Mouse (Mus musculus) liver, embryonic 16.5 days (tissue): ENCODE results near the gene Srsf4. TPM values are rescaled to one million over a fixed set of nuclear protein-coding genes. Genes with fewer than 3 reads are reported as not detected.
A peak's percentile ranks its signal among the peaks of the same experiment; 100 is the strongest.

ENCODE experiments used
- ATAC-seq: fragments of 200-750 bp; cut with Nextera tagmentation; 2 replicates; pipeline ENCODE4 v1.8.0; 2017; ENCODE audit warnings: low read depth, mild to moderate bottlenecking, moderate number of reproducible peaks, moderate library complexity
- H3K27ac ChIP-seq: fragments of 300-500 bp; sonication (generic); 2 replicates; pipeline ENCODE4 v1.5.1; 2014; ENCODE audit warnings: mild to moderate bottlenecking, low read length
- H3K27me3 ChIP-seq: fragments of 300-500 bp; sonication (generic); 2 replicates; pipeline ENCODE4 v1.6.1; 2014; ENCODE audit warnings: low read depth, low read length, mixed read lengths; ENCODE audit not compliant: control insufficient read depth, insufficient read depth
- H3K36me3 ChIP-seq: fragments of 300-500 bp; sonication (generic); 2 replicates; pipeline ENCODE4 v1.6.1; 2014; ENCODE audit warnings: mild to moderate bottlenecking; ENCODE audit not compliant: control insufficient read depth, insufficient read depth
- H3K4me1 ChIP-seq: fragments of 300-500 bp; sonication (generic); 2 replicates; pipeline ENCODE4 v1.6.1; 2014; ENCODE audit warnings: low read depth, low read length, mixed read lengths; ENCODE audit not compliant: control insufficient read depth
- H3K4me2 ChIP-seq: fragments of 300-500 bp; sonication (generic); 2 replicates; pipeline ENCODE4 v1.6.1; 2014; ENCODE audit warnings: low read depth, low read length, mixed read lengths
- H3K4me3 ChIP-seq: fragments of 300-500 bp; sonication (generic); 2 replicates; pipeline ENCODE4 v1.5.1; 2014; ENCODE audit warnings: low read depth, mild to moderate bottlenecking, low read length
- H3K9ac ChIP-seq: fragments of 300-500 bp; sonication (generic); 2 replicates; pipeline ENCODE4 v1.6.1; 2014; ENCODE audit warnings: low read depth, low read length
- H3K9me3 ChIP-seq: fragments of 300-500 bp; sonication (generic); replicated peaks from 2 replicates; pipeline ENCODE4 v1.6.1; 2016; ENCODE audit warnings: low read length; ENCODE audit not compliant: control insufficient read depth
- WGBS: fragments of 180-500 bp; shearing (Covaris S2); extraction: QIAGEN DNeasy Blood & Tissue Kit; methylation state at CpG from one replicate; pipeline ENCODE4 v1.1.7; 2014; ENCODE audit not compliant: insufficient replicate concordance; 5-methylcytosine and 5-hydroxymethylcytosine counted together
- polyA plus RNA-seq: library from polyadenylated mRNA; unstranded; fragments of >200 nt; fragmentation: Nextera tagmentation; extraction: Ambion mirVana; gene quantifications from 2 replicates; pipeline ENCODE4 v1.2.1, GENCODE M21; 2015

The Srsf4 gene
- polyA plus RNA-seq, 1 experiment from 2014 or later, result 51.2 TPM

DNA sequence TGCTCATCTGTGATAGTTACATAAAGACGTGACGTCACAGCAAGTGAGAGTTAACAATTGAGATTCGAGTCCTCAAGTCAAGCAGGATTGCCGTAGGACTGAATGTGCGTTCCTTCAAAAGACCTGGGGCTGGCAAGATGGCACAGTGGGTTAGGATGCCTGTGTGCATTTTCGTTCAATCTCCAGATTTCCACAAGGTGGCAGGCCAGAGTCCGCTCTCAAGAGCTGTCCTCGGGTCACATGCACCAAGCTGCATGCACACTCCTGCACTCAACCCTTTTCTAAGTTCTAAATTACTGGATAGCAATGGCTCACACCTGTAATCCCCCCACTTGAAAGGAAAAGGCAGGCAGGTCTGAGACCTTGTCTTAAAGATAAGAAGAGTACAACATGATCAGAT lies 31.1 kb downstream of the Srsf4 start:
- Histone ChIP-seq H3K4me2 (no peak overlapping the region), H3K27ac (no peak overlapping the region), H3K27me3 (no peaks in the 10 kb centered on the region), H3K9me3 (no peaks in the 10 kb centered on the region), H3K36me3 (peaks cover 35% of the 10 kb centered on the region), H3K4me3 (no peak overlapping the region), H3K9ac (no peak overlapping the region), H3K4me1 (no peaks in the 10 kb centered on the region)
- WGBS, result 61% methylated on average over 8 of the region's 8 CpGs
- no peak for ATAC-seq

DNA sequence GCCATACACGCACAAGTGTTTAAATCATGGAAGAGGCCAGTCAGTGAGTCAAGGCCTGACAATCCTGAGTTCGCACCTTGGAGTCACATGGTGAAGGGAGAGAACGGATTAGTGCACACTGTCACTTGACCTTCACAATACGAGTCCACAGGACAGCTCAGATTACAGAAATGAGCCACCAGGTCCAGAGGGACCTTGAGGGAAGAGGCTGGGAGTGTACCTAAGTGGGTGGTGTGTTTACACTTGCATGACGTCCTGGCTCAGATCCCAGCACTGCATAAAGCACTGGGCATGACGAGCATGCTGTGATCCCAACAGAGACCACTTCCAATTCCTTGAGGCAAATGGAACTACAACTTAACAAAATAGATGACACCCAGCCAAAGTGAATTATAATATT lies 33.0 kb downstream of the Srsf4 start:
- ATAC-seq, result peak; percentile 59; the same call in 1 of the 2 replicates

DNA sequence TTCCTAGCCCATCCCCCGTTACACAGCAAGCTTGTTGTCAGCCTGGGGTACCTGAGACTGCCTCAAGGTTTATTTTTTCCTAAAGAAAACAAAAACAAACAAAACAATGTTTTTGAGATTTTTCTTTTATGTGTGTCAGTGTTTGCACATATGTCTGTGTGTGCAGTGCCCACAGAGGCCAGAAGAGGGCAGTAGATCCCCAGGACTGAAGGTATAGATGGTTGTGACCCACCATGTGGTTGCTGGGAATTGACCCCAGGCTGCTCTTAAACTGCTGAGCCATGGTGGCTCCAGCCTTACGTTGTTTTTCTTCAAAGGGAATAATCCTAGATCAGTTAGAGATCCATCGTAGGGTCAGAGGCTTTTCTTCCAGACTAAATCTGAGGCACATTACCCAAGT lies 34.5 kb downstream of the Srsf4 start:
- WGBS, result 83% methylated on average over 3 of the region's 3 CpGs
- H3K27ac ChIP-seq, result no peak overlapping the region
- 0 out of 2 replicates have a peak, but pooled peaks cover 6% of the 10 kb centered on the region for H3K36me3 ChIP-seq
- no peak for ATAC-seq
- H3K4me3 ChIP-seq, result no peak overlapping the region
- H3K27me3 ChIP-seq, result peaks cover 20% of the 10 kb centered on the region
- no peak overlapping the region for H3K4me2 ChIP-seq
- H3K9ac ChIP-seq, result no peak overlapping the region
- peaks cover 2% of the 10 kb centered on the region for H3K4me1 ChIP-seq
- H3K9me3 ChIP-seq, result no peaks in the 10 kb centered on the region

More for the DNA sequence above, 33.0 kb downstream of the Srsf4 start:
- Histone ChIP-seq H3K27me3 (peaks cover 6% of the 10 kb centered on the region), H3K4me1 (peaks cover 2% of the 10 kb centered on the region), H3K9ac (no peak overlapping the region), H3K4me2 (no peak overlapping the region), H3K36me3 (peaks cover 16% of the 10 kb centered on the region), H3K9me3 (no peaks in the 10 kb centered on the region), H3K27ac (no peak overlapping the region), H3K4me3 (no peak overlapping the region)
- 76% methylated on average over 6 of the region's 6 CpGs for WGBS

DNA sequence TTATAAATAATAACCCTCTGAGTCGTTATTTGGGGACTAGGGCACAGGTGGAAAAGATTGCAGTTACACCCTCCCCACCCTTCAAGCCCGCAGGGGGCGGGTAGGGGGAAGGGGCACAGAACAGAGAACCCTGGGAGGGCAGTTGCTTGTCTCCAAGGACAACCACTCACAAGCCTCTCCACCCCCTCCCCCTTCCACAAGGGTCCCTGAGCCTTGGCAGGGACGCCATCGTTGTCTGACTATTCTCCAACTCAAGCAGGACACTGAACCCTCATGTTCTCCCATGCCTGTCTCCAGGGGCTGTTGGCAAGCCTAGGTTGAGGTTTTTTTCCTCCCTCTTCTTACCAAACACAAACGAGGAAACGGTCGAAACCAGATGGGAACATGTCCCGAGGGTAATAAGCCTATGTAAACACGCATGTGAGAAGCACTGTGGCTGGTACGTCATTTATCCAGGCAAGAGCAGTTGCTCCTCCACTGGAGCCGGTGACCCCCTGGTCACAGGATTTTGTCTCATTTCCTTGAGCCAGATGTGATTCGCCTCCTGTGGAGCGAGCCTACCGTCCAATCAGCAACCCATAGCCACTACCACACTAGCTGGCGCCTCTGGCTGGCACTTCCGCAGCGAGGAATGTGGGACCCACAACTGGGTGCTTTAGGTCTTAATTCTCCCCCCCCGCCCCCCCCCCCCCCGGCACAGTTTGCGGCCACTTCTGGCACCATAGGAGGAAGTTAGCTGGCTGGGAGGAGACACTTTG lies 37.0 kb downstream of the Srsf4 start:
- ATAC-seq, result peak; percentile 9; the same call in 1 of the 2 replicates
- no peaks in the 10 kb centered on the region for H3K9me3 ChIP-seq

DNA sequence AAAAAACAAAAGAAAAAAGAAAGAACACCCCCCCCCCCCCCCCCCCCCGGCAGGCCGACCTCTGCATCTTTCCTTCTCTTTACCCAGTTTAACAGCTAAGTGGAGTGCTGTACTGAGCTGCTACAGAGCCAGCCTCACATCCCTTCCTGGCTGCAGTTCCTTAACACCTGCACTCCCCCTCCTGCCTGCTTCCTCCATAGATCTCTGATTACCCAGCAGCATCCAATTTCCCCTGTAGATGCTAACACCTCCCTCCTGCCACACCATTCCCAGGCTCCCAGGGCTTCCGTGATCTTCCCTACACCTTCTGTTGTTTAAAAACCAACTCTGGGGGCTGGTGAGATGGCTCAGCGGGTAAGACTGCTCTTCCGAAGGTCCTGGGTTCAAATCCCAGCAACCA lies 38.1 kb downstream of the Srsf4 start:
- H3K9ac ChIP-seq, result no peak overlapping the region
- peaks cover 5% of the 10 kb centered on the region for H3K4me1 ChIP-seq
- no peaks in the 10 kb centered on the region for H3K9me3 ChIP-seq
- no peak overlapping the region for H3K4me3 ChIP-seq
- H3K27ac ChIP-seq, result no peak overlapping the region
- H3K36me3 ChIP-seq, result no peaks in the 10 kb centered on the region
- 0 out of 2 replicates have a peak overlapping the region, but pooled peaks have one; percentile 44 for H3K4me2 ChIP-seq
- peaks cover 56% of the 10 kb centered on the region for H3K27me3 ChIP-seq
- no peak for ATAC-seq
- 41% methylated on average over 3 of the region's 5 CpGs for WGBS

More for the DNA sequence above, 37.0 kb downstream of the Srsf4 start:
- Histone ChIP-seq H3K4me1 (peaks cover 2% of the 10 kb centered on the region), H3K27ac (0 out of 2 replicates have a peak overlapping the region, but pooled peaks have one; percentile 14), H3K4me3 (peak overlapping the region; percentile 6; the same call in 1 of the 2 replicates), H3K4me2 (peak overlapping the region; percentile 44), H3K9ac (no peak overlapping the region), H3K36me3 (no peaks in the 10 kb centered on the region), H3K27me3 (peaks cover 45% of the 10 kb centered on the region)
- 9% methylated on average over 18 of the region's 21 CpGs for WGBS

DNA sequence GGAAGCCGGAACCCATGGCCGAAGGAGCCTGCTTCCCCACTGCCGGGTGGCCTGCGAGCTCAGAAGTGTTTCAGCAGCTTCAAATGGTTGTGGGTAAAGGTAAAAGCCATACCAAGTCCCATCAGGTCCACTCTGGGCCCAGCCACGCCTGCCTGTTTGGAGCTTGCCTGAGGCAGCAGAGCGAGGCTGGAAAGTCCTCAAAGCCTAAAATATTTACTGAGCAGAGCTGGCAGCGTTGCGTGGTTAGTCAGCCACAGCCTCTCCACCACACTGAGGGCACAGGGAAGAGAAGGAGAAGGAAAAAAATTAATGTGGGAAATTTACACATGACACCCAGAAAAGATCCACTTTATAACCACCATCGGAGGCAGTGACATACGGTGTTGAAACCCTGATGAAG lies 40.1 kb downstream of the Srsf4 start:
- Histone ChIP-seq H3K4me3 (no peak overlapping the region), H3K27ac (no peak overlapping the region), H3K36me3 (no peaks in the 10 kb centered on the region), H3K9me3 (no peaks in the 10 kb centered on the region), H3K27me3 (peaks cover 76% of the 10 kb centered on the region), H3K4me1 (peaks cover 5% of the 10 kb centered on the region), H3K4me2 (no peak overlapping the region), H3K9ac (no peak overlapping the region)
- no peak for ATAC-seq
- 38% methylated on average over 10 of the region's 10 CpGs for WGBS

DNA sequence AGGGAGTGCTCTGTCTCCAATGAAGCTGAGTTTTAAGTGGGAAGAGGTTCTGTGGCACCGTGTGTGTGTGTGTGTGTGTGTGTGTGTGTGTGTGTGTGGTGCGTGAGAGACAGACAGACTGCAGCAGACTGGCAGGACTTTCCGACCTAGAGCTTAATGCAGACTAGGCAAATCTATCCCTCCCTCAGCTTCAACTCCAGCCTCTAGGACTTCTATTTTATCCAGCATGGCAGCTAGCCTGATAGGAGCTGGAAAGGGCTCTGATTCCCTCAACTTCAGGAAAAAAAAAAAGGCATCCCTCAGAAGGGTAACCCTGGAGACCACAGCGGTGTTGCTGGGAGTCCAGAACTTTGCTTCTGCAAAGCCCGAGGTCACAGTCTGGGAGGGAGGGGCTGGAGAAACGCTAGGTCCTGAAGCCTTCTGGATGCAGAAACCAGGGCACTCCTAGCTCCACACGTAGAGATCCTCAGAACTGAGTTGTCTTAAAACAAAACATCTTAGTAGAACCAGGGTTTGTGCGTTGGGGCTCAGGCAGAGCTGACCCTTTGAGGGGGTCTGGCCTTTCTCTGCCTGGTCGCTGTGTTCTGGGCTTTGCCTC lies 40.7 kb downstream of the Srsf4 start:
- Histone ChIP-seq H3K27me3 (peaks cover 82% of the 10 kb centered on the region), H3K9me3 (no peaks in the 10 kb centered on the region), H3K4me2 (no peak overlapping the region), H3K36me3 (no peaks in the 10 kb centered on the region), H3K4me1 (peaks cover 9% of the 10 kb centered on the region), H3K9ac (no peak overlapping the region), H3K4me3 (no peak overlapping the region), H3K27ac (no peak overlapping the region)
- WGBS, result 15% methylated on average over 9 of the region's 9 CpGs
- ATAC-seq, result no peak

DNA sequence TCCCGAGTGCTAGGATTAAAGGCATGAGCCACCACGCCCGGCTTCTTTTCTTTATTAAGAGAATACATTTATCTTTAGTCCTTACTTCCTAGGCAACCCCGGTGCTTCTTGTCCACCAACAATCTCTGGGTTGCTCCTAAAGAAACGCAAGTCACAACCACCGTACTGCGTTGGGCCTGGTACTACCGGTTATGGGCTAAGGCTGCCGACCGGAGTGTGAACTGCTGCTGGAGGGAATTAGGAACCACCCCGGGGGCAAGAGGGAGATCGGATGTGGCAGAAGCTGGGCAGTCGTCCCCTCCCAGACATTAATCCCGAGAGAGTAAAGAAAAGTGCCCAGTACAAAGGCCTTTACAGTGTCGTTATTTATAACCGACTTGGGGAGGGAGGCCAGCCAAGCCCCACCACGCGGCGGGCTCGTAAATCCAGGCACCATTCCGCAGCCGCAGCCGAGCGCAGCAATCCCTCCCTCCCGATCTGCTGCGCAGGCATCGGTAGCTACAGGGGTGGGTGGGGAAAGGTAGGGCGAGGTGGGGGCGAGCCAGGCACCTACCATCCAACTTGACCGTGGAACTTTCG lies 41.6 kb downstream of the Srsf4 start:
- WGBS, result 4% methylated on average over 31 of the region's 31 CpGs
- Histone ChIP-seq H3K9ac (no peak overlapping the region), H3K4me3 (0 out of 2 replicates have a peak overlapping the region, but pooled peaks have one; percentile 26), H3K36me3 (no peaks in the 10 kb centered on the region), H3K27me3 (peaks cover 91% of the 10 kb centered on the region), H3K4me1 (peaks cover 16% of the 10 kb centered on the region), H3K4me2 (peak overlapping the region; percentile 12), H3K9me3 (no peaks in the 10 kb centered on the region), H3K27ac (no peak overlapping the region)
- no peak for ATAC-seq
